Mouse (Mus musculus) limb, embryonic 11.5 days (tissue): ENCODE measurements around the gene Slc39a13. TPM values are rescaled to one million over a fixed set of nuclear protein-coding genes. Genes with fewer than 3 reads are reported as not detected.

Source experiments
- ATAC-seq: fragments of 200-750 bp; cut with Nextera tagmentation; 2 replicates; pipeline ENCODE4 v1.8.0; 2017; ENCODE audit warnings: low read depth; ENCODE audit not compliant: insufficient number of reproducible peaks, low FRiP score, low TSS enrichment
- DNase-seq: peaks from one replicate; pipeline ENCODE4 v3.0.0-alpha.2; 2015; ENCODE audit warnings: low spot score
- H3K27ac ChIP-seq: fragments of 300-500 bp; sonication (generic); replicated peaks from 2 replicates; pipeline ENCODE4 v1.5.1; 2014; ENCODE audit warnings: low read depth, mild to moderate bottlenecking, low read length
- H3K27me3 ChIP-seq: fragments of 300-500 bp; sonication (generic); 2 replicates; pipeline ENCODE4 v1.6.1; 2014; ENCODE audit warnings: mild to moderate bottlenecking, low read length, mixed read lengths; ENCODE audit not compliant: control insufficient read depth, insufficient read depth
- H3K36me3 ChIP-seq: fragments of 300-500 bp; sonication (generic); 2 replicates; pipeline ENCODE4 v1.6.1; 2014; ENCODE audit warnings: mild to moderate bottlenecking, low read length, moderate library complexity, mixed read lengths; ENCODE audit not compliant: control insufficient read depth, insufficient read depth
- H3K4me1 ChIP-seq: fragments of 300-500 bp; sonication (generic); 2 replicates; pipeline ENCODE4 v1.6.1; 2014; ENCODE audit warnings: low read length, mixed read lengths; ENCODE audit not compliant: control insufficient read depth, insufficient read depth
- H3K4me2 ChIP-seq: fragments of 300-500 bp; sonication (generic); 2 replicates; pipeline ENCODE4 v1.6.1; 2014; ENCODE audit warnings: low read depth, mild to moderate bottlenecking, moderate library complexity; ENCODE audit not compliant: severe bottlenecking
- H3K4me3 ChIP-seq: fragments of 300-500 bp; sonication (generic); 2 replicates; pipeline ENCODE4 v1.5.1; 2014; ENCODE audit warnings: low read depth, low read length
- H3K9ac ChIP-seq: fragments of 300-500 bp; sonication (generic); 2 replicates; pipeline ENCODE4 v1.6.1; 2014; ENCODE audit warnings: mild to moderate bottlenecking, low read length
- H3K9me3 ChIP-seq: fragments of 300-500 bp; sonication (generic); 2 replicates; pipeline ENCODE4 v1.6.1; 2016; ENCODE audit warnings: low read length; ENCODE audit not compliant: control insufficient read depth
- WGBS: fragments of 180-500 bp; shearing (Covaris S2); extraction: QIAGEN DNeasy Blood & Tissue Kit; methylation state at CpG from one replicate; pipeline ENCODE4 v1.1.7; 2014; 5-methylcytosine and 5-hydroxymethylcytosine counted together
- polyA plus RNA-seq: library from polyadenylated mRNA; unstranded; fragments of >200 nt; fragmentation: Nextera tagmentation; extraction: Ambion mirVana; gene quantifications from 2 replicates; pipeline ENCODE4 v1.2.1, GENCODE M21; 2014

Gene Slc39a13
- polyA plus RNA-seq, 1 experiment from 2014 or later: 27.1 TPM

DNA sequence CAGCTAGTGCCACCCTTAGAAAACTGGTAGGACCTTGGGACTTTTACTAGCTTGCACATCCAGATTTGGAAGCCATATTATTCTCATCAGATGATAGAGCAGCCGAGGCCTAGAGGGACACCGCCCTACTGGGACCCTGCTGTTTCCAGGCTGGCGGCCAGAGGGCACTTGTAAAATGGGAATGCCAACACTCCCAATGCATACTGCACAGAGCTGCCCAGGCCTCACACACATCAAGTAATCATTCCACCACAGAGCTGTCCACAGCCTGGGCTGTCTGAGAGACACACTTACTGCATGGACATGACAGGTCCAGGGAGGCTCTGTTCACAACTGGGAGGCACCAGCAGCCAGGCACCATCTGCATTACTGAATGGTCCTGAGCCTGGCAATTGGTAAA is 3.8 kb downstream of the Slc39a13 start:
- DNase-seq (no peak), ATAC-seq (no peak)
- H3K36me3 ChIP-seq: peaks cover 29% of the 10 kb centered on the region
- no peaks in the 10 kb centered on the region for H3K9me3 ChIP-seq
- peaks cover 15% of the 10 kb centered on the region for H3K4me1 ChIP-seq
- H3K9ac ChIP-seq: no peak overlapping the region
- H3K4me3 ChIP-seq: no peak overlapping the region
- H3K27ac ChIP-seq: no peak overlapping the region
- H3K4me2 ChIP-seq: no peak overlapping the region
- H3K27me3 ChIP-seq: no peaks in the 10 kb centered on the region
- 89% methylated on average over 3 of the region's 3 CpGs for WGBS

- Histone ChIP-seq H3K4me3 (no peak overlapping the region), H3K4me1 (peaks cover 8% of the 10 kb centered on the region; the same call in 1 of the 2 replicates), H3K4me2 (no peak overlapping the region), H3K9me3 (no peaks in the 10 kb centered on the region), H3K36me3 (peaks cover 29% of the 10 kb centered on the region), H3K27me3 (no peaks in the 10 kb centered on the region), H3K27ac (no peak overlapping the region), H3K9ac (no peak overlapping the region)
- ATAC-seq (no peak), DNase-seq (peak; percentile 41)
- 47% methylated on average over 3 of the region's 3 CpGs for WGBS
Measured at GRCm38 (mm10) chr2:91065544-91065943, 4.7 kb downstream of the Slc39a13 start.

DNA sequence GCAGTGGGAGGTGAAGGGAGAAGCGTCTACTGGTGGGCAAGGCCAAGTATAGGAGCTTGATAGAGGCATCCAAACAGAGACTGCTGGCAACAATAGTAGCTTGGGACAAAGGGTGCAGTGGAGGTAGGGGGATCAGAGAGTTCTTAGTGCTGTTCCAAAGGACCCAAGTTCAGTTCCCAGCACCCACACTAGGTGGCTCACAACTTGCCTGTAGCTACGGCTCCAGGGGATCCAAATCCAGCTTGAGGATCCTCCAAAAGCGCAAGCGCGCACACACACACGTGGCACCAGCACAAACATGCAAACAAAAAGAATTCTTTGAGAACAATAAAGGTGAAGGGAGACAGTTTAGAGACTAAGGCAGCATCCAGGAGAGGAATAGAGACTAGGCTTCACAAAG is 6.0 kb downstream of the Slc39a13 start:
- Histone ChIP-seq H3K27ac (no peak overlapping the region), H3K4me2 (no peak overlapping the region), H3K27me3 (no peaks in the 10 kb centered on the region), H3K36me3 (peaks cover 36% of the 10 kb centered on the region), H3K9me3 (no peaks in the 10 kb centered on the region), H3K9ac (no peak overlapping the region), H3K4me1 (peaks cover 7% of the 10 kb centered on the region; the same call in 1 of the 2 replicates), H3K4me3 (no peak overlapping the region)
- ATAC-seq (no peak), DNase-seq (no peak)
- 87% methylated on average over 6 of the region's 6 CpGs for WGBS

- H3K36me3 ChIP-seq: peaks cover 45% of the 10 kb centered on the region
- 90% methylated on average over 16 of the region's 16 CpGs for WGBS
- ATAC-seq: no peak
Measured at GRCm38 (mm10) chr2:91062779-91063606, 7.2 kb downstream of the Slc39a13 start.

DNA sequence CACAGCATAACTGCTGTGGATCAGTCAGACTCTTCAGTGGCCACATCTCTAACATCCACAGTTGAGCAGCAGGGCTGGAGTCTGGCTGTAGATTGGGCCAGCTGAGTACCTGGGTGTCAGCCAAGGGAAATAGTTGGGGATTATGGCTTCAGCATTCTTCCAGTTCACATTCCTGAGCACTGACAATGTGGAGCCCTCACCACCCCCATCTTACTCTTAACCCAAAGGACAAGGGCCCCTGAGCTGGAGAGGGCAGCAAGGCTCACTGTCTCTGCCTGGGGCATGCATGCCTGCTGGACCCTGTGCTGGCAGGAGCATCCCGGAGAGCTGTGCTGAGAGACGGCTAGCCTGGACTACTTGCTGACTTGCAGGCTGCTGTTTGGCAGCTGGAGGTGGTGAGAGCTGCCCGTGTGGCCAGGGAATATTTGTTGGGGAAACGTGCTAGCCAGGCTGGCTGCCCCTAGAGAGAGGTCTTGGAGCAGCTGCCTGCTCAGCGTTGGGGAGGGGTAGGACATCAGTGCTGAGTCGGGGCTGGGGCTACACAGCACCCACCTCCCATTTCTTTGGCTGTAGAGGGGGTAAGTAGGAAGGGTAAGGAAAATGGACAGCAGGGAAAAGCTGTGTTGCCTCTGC is 8.3 kb downstream of the Slc39a13 start:
- no peak overlapping the region for H3K27ac ChIP-seq
- DNase-seq: no peak
- H3K9me3 ChIP-seq: no peaks in the 10 kb centered on the region
- no peak overlapping the region for H3K4me2 ChIP-seq
- no peak overlapping the region for H3K9ac ChIP-seq
- no peak overlapping the region for H3K4me3 ChIP-seq
- peaks cover 49% of the 10 kb centered on the region for H3K36me3 ChIP-seq
- H3K27me3 ChIP-seq: no peaks in the 10 kb centered on the region
- no peaks in the 10 kb centered on the region for H3K4me1 ChIP-seq
- 95% methylated on average over 6 of the region's 6 CpGs for WGBS
- no peak for ATAC-seq

More at GRCm38 (mm10) chr2:91062779-91063606, 7.2 kb downstream of the Slc39a13 start:
- no peak for DNase-seq
- Histone ChIP-seq H3K4me3 (no peak overlapping the region), H3K9ac (no peak overlapping the region), H3K27me3 (no peaks in the 10 kb centered on the region), H3K4me2 (no peak overlapping the region), H3K27ac (no peak overlapping the region), H3K9me3 (no peaks in the 10 kb centered on the region), H3K4me1 (no peaks in the 10 kb centered on the region)

DNA sequence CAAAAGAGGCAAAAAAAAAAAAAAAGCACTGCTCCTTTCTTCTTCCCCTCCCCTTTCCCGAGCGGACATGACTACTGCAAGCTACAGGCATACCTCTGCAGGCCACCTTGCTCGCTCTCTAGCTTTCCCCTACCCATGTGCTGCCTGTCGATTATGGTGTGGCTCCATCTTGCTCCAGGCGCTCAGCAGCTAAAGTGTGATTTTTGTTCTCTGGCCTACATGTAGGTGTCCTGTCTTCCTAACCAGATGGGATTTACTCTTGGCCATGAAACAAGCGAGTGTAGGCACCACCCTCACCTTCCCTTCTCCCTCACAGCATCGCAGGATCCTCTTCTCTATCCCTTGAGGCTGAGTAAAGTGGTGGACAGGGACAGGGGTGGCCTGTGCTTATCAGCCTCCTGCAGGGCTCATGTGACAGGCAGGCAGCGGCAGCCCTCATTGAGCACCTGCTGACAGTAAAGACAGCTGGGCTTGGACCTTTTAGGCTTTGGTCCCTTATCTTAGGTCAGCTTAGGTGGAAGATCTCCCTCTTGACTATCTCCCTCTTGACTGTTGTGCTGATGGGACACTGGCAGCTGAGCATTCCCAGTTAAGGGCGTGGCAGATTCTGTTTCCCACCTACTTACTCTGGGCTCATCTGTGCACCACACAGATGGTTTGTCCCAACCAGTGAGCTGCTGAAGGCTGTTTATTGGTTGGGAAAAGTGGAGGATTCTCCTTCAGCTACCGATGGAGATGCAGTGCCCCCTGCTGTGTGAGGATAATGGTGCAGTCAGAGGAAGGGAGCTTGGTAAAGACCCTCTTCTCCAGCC is 9.5 kb downstream of the Slc39a13 start:
- no peak overlapping the region for H3K9ac ChIP-seq
- peaks cover 55% of the 10 kb centered on the region for H3K36me3 ChIP-seq
- no peaks in the 10 kb centered on the region for H3K27me3 ChIP-seq
- peak; percentile 67 for DNase-seq
- H3K9me3 ChIP-seq: no peaks in the 10 kb centered on the region
- no peak for ATAC-seq
- H3K4me2 ChIP-seq: no peak overlapping the region
- no peak overlapping the region for H3K4me3 ChIP-seq
- WGBS: 83% methylated on average over 10 of the region's 10 CpGs
- no peak overlapping the region for H3K27ac ChIP-seq
- H3K4me1 ChIP-seq: no peaks in the 10 kb centered on the region

- no peak overlapping the region for H3K27ac ChIP-seq
- no peak overlapping the region for H3K4me2 ChIP-seq
- WGBS: 100% methylated on average over 2 of the region's 2 CpGs
- H3K9ac ChIP-seq: no peak overlapping the region
- no peaks in the 10 kb centered on the region for H3K9me3 ChIP-seq
- DNase-seq: no peak
- H3K4me3 ChIP-seq: no peak overlapping the region
- ATAC-seq: no peak
- H3K4me1 ChIP-seq: peaks cover 6% of the 10 kb centered on the region
- H3K36me3 ChIP-seq: peaks cover 61% of the 10 kb centered on the region
- H3K27me3 ChIP-seq: no peaks in the 10 kb centered on the region
Measured at GRCm38 (mm10) chr2:91059376-91059775, 10.8 kb downstream of the Slc39a13 start.

- Histone ChIP-seq H3K4me1 (peaks cover 6% of the 10 kb centered on the region), H3K4me2 (no peak overlapping the region), H3K9ac (no peak overlapping the region), H3K27me3 (no peaks in the 10 kb centered on the region), H3K36me3 (peaks cover 54% of the 10 kb centered on the region), H3K4me3 (no peak overlapping the region), H3K9me3 (no peaks in the 10 kb centered on the region), H3K27ac (no peak overlapping the region)
- DNase-seq: no peak
- WGBS: 93% methylated on average over 5 of the region's 5 CpGs
- ATAC-seq: no peak
Measured at GRCm38 (mm10) chr2:91058435-91058834, 11.8 kb downstream of the Slc39a13 start.
